Mouse (Mus musculus) heart, postnatal 10 days (tissue): ENCODE measurements around the gene Slc2a9. TPM values are rescaled to one million over a fixed set of nuclear protein-coding genes. Genes with fewer than 3 reads are reported as not detected.

Experiments
- DNase-seq, 2 experiments: peaks; one replicate each; pipeline ENCODE4 v3.0.0; 2021
- intact Hi-C: fragments of 180-260 bp; cut with DNase I; formaldehyde crosslinking; loops from one replicate; pipeline ENCODE4 v1.15.1; 2025
- total RNA-seq, 2 experiments: library from RNA; stranded (reverse); gene quantifications; 2 replicates each; pipeline ENCODE4 v1.2.3; 2021

Gene Slc2a9
- total RNA-seq, 2 experiments from 2014 or later: 2.2 to 2.8 TPM

DNA sequence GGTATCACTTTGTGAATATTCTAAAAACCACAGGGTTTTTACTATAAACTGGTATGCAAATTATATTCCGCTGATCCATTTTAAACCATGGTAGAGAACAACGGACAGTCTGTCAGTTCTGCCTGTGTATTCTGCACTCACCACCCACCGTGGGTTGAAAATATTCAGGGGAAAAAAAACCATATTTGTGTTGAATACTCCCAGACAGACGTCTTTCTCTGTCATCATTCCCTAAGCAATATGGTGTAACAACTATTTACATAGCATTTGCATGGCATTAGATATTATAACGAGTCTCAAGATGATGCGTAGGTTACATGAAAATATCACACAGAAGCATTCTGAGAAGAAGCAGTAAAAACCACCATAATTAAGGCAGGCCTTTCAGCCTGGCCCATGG is 84.1 kb downstream of the Slc2a9 start:
- intact Hi-C loops: no loop called here
- no peak for DNase-seq

DNA sequence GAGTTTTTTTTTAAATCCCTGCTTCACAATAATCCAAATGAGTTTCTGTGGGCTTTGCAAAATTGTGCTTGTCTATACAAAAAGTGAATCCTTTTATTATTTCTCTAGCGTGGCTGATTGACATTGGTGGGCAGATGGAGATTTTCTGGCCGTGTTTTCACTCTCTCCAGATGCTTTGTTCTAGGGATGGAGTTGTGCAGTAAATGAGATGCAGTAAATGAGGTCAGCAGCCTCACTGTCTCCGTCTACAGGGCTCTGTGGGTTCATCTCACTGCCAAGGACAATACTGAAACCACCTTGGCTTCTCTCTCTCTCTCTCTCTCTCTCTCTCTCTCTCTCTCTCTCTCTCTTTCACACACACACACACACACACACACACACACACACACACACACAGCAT is 99.3 kb downstream of the Slc2a9 start:
- intact Hi-C loops: no loop called here
- no peak for DNase-seq

- intact Hi-C loops: no loop called here
- DNase-seq: no peak
Observed at GRCm38 (mm10) chr5:38402288-38402687, 100.7 kb downstream of the Slc2a9 start.

GRCm38 (mm10) chr5:38388857-38389256 is 114.1 kb downstream of the Slc2a9 start:
- DNase-seq: no peak
- intact Hi-C loops: no loop called here

DNA sequence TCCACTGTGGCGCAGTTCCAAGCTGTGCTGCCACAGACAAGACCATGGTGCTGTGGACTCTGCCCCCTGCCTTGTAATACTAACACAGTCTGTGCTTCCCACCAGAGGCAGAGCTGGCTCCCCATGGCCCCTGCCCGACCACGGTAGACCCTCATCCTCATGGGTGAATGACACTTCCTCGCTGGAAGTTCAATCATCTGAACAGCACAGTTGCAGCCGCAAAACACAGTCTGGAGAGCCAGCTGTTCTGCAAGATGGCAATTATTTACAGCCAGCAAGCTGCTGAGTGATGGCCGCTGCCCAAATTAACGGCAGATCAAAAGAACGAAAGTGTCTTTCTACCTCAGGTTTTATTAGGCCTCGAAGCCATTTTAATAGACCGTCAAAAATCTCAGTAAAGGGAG is 114.5 kb downstream of the Slc2a9 start:
- no peak for DNase-seq
- intact Hi-C loops: no loop called here

DNA sequence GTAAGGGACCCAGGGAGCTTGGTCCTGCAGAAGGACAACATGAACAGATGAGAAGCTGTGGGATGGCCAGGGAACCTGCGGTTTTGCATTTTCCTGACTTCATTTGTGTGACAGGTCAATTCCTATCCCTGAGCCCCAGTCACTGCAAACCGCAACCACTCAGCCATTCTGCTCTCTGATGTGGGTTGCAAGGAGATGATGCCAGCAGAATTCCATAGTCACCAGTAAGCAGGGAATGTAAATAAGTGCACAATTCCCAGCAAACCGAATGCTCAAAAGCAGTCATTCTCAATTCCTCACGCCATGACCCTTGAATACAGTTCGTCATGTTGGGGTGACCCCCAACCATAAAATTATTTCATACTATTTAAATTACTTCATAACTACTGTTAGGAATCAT is 123.0 kb downstream of the Slc2a9 start:
- DNase-seq: no peak
- intact Hi-C loops: no loop called here

- DNase-seq: no peak
- intact Hi-C loops: no loop called here
Observed at GRCm38 (mm10) chr5:38372369-38372768, 130.6 kb downstream of the Slc2a9 start.

GRCm38 (mm10) chr5:38371308-38371707 is 131.6 kb downstream of the Slc2a9 start:
- intact Hi-C loops: no loop called here
- no peak for DNase-seq

DNA sequence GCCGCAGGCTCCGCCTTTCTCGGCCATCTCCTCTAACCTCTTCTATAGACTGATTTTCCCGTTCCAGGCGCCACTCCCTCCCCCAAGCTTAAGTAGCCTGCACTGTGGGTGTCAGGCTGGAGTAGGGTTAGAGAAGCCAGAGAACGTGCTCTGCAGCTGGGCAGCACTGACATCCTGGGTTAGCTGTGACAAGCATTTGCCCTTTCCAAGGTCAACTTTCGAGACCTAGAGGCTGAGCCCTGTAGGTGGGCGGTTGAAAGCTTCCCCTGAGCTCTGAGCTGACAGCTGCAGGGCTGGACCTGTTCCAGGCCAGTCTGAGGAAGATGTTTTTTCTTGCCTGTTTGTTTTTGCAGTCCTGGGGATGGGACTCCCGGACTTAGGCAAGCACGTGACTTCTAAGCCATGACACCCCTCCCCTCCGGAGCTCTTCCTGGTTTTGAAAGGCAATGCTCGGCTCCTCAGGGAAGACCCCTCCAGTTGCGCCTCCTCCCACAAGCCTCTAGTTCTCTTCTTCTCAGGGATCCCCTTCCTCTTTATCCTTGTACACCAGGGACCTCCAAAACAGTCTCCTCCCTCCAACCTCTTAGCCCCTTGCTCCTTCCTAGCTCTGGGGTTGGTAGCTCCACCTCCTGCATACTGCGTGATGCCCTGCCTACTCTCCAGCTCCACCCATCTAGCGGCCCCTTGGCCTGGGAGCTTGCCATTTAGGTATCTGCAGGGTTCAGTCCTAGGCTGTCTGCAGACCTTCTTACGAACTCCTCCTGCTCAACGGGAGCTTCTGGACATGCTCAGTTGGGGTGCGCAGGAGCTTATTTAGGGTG is 136.1 kb downstream of the Slc2a9 start:
- intact Hi-C loops: no loop called here

DNA sequence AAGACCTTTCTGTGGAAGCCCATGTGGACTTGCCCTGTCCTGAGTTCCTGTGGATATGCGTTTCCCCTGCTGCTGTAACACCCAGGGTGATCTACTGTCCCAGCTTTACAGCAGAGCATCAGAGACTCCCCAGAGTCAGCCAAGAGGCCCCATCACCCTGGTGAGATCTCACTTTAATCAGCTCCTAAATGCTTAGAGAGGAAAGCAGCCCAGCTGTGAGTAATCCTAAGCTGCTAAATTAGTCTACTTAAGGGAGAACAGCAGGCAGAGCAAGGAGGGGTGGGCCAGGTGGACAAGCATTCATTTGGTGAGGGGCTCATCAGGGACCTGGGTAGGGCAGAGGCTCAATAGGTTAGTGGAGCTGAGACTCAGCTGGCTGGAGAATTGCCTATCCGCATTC is 137.4 kb downstream of the Slc2a9 start:
- DNase-seq: no peak
- intact Hi-C loops: no loop called here

More for the DNA sequence above, 136.1 kb downstream of the Slc2a9 start:
- peak; percentile 62 to 65 for DNase-seq

GRCm38 (mm10) chr5:38364396-38364795 is 138.5 kb downstream of the Slc2a9 start:
- intact Hi-C loops: no loop called here
- no peak for DNase-seq

- intact Hi-C loops: no loop called here
Observed at GRCm38 (mm10) chr5:38359716-38360115, 143.2 kb downstream of the Slc2a9 start.

DNA sequence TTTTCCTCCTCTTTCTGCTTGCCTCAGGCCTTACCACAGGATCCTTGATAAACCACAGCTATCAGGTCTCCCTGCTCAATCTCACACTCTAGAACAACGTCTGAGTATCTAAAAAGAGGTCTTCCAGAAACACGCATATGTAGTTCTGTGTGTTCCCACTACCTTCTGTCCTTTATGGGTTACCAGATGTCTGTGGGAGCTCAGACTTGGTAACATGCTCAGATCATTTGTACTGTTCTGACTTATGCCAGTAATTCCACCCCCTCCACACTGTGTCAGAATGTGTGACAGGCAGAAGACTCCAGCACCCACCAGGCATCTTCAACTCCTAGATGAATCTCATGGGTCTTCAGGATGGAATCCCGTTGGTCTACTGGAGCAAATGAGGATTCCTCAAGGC is 146.0 kb downstream of the Slc2a9 start:
- DNase-seq: no peak
- intact Hi-C loops: no loop called here

More at GRCm38 (mm10) chr5:38359716-38360115, 143.2 kb downstream of the Slc2a9 start:
- DNase-seq: no peak

- intact Hi-C loops: no loop called here
- no peak for DNase-seq
Observed at GRCm38 (mm10) chr5:38350351-38350929, 152.5 kb downstream of the Slc2a9 start.

GRCm38 (mm10) chr5:38346646-38347432 is 156.1 kb downstream of the Slc2a9 start:
- intact Hi-C loops: no loop called here
- peak; percentile 23 to 51 for DNase-seq

GRCm38 (mm10) chr5:38343101-38343500 is 159.8 kb downstream of the Slc2a9 start:
- intact Hi-C loops: no loop called here
- DNase-seq: no peak

GRCm38 (mm10) chr5:38334582-38334981 is 168.4 kb downstream of the Slc2a9 start:
- intact Hi-C loops: no loop called here

DNA sequence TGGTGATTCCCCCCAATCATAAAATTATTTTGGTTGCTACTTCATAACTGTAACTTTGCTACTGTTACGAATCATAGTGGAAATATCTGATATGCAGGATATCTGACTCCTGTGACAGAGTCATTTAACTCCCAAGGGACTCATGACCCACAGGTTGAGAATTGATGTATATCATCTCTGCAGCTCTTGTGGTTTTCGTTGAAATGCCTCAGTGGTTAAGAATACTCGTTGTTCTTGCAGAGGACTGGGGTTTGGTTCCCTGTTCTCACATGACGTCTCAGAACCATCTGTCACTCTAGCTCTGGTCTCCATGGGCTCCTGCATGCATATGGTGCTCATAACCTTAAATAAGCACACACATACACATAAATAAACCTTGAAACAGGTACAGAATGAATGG is 169.6 kb downstream of the Slc2a9 start:
- DNase-seq: no peak
- intact Hi-C loops: no loop called here

More at GRCm38 (mm10) chr5:38334582-38334981, 168.4 kb downstream of the Slc2a9 start:
- no peak for DNase-seq

GRCm38 (mm10) chr5:38318966-38319786 is 183.8 kb downstream of the Slc2a9 start, which contains the start of gene Drd5:
Drd5 (plus strand) TSS chr5:38319367.
- no peak for DNase-seq
- intact Hi-C loops: no loop called here

GRCm38 (mm10) chr5:38309795-38310194 is 193.1 kb downstream of the Slc2a9 start:
- intact Hi-C loops: loop anchor here (5.0 kb wide), 1 partner anchor 278 kb away; no protein-coding TSS in a partner anchor
- DNase-seq: no peak
